Mouse (Mus musculus) cerebellum, postnatal 4 days (tissue): ENCODE data around the gene Grin2b.

ENCODE experiments used
- DNase-seq, 2 experiments: peaks; one replicate each; pipeline ENCODE4 v3.0.0; 2022; ENCODE audit warnings: low spot score in 2 of 2, mixed read lengths in 1 of 2

Grin2b gene

GRCm38 (mm10) chr6:136010290-136011037 is 162.8 kb downstream of the Grin2b start:
- DNase-seq = no peak

- DNase-seq = no peak
Observed at GRCm38 (mm10) chr6:136008120-136008519, 165.2 kb downstream of the Grin2b start.

- DNase-seq = no peak
Observed at GRCm38 (mm10) chr6:135994691-135995090, 178.6 kb downstream of the Grin2b start.

GRCm38 (mm10) chr6:135993897-135994296 is 179.4 kb downstream of the Grin2b start:
- no peak for DNase-seq

GRCm38 (mm10) chr6:135993378-135993777 is 179.9 kb downstream of the Grin2b start:
- no peak for DNase-seq

GRCm38 (mm10) chr6:135976106-135976505 is 197.2 kb downstream of the Grin2b start:
- DNase-seq = no peak

DNA sequence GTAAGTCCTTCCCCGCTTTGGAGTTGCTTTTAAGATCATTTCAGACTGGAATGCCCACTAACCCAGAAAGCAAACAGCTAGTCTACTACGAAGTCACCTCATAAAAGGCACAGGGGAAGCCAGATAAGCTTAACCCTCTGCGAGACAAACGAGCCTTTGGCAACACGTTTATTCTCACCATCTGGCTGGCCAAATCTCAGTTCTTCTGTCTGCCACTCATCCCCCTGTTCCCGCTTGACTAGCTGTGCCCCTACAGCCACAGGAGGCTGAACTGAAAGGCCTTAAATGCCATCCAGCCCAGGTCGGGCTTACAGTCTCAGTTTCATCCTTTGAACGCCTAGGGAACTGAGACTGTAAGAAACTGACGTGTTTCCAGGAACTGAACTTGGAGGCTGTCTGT is 200.8 kb downstream of the Grin2b start:
- DNase-seq = no peak

- DNase-seq = peak in 1 of 2 experiments; percentile 26
Observed at GRCm38 (mm10) chr6:135971481-135971880, 201.8 kb downstream of the Grin2b start.

DNA sequence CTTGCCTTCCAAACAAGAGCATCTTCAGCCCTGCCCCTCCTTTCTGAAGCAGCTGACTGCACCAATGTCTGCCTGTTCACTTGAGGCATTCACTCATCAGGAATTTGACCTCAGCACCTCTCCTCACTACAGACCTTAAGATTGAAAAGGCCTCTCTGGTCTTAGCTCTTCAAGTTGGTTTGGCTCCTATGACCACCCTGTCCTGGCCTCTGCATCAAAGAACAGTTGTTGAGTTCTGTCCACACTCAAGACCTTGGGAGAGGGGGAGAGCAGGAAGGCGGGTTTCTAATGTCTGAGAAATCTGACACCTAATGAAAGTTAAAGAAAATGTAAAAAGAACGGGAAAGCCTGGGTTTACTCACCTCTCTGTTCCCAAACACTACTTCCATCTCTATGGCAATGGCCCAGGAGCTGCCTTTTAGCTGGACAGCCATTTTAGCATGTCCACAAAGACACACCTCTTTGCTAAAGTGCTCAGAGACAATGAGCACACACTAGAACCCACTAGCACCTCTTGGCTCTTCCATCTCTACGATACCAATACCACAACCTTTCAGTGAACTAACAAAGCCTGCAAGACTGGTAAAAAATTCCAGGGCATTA is 202.5 kb downstream of the Grin2b start:
- no peak for DNase-seq

DNA sequence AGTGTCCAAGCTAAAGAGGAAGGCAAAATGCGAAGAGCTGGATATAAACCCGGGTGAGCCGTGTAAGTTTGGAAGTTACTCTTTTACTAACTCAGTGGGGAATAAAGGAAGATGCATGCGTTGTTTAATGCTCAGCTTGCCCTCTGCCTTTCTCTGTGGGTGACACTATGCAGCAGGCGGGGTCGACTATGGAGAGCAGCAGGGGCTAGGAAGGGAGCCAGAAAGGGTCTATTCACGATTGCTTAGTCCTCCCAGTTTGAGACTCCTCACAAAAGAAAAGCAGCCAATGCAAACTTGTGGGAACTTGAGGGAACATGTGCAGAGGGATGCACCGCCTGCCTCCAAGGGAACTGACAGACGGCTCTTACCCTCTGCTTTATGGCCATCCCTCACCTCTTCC is 211.5 kb downstream of the Grin2b start:
- DNase-seq = no peak

GRCm38 (mm10) chr6:135959629-135960028 is 213.7 kb downstream of the Grin2b start:
- DNase-seq = no peak

- no peak for DNase-seq
Observed at GRCm38 (mm10) chr6:135951666-135952065, 221.6 kb downstream of the Grin2b start.

- DNase-seq = no peak
Observed at GRCm38 (mm10) chr6:135945511-135945910, 227.8 kb downstream of the Grin2b start.

DNA sequence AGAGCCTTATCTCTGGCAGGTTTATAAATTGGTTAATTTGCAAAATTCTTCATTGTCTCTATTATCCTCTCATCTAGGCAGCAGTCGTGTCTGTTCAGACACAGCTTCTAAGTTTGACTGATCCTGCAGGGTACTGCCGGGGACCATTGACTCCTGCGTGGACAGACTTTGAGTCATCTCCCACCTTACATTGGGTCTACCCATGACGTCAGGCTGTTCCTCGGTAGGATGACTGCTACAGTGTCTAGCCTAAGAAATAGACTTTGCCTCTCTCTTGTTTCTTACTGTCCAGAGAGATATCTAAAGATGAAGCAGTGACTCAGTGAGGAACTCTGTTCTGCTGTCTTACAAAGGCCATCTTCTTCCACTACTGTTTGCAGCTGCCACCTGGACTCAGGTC is 229.0 kb downstream of the Grin2b start:
- no peak for DNase-seq

DNA sequence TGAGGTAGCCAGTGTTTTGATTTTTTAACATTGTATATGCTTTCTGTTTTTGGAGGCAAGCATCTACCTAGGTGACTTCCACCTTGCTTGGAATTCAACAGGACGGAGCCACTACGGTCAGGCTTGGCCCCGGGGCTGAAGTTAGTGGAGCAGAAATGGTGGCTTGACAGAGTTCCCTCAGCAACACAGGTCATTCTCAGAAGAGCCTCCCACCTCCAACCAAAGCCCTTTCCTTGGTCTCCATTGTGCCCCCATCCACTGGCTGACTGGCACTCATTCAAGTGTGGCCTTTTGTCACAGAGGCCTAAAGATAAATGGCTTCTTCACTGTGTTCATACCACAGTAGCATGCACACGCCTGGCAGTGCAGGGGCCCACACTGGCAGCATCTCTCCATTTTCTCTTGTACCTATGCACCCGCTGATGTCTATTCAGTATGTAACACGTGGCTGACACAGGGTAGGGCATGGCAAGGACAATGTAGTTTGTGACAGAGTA is 230.1 kb downstream of the Grin2b start:
- no peak for DNase-seq

DNA sequence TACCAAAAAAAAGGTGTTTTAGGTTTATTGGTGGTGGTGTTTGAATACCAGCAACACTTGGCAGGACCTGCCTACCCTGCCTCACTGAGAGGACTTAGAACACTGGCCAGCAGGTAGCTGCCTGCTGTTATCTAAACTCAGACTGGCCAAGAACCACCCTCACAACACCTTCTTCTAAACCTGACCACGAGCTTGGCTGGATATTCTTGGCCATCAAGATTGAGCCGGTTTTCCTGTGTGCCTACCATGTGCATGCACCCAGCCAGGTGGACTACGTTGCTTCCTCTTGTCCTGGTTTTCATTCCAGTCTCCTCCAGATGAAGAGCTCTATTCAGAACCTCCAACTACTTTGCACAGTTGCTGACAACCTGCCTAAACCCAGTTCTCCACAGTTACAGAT is 240.4 kb downstream of the Grin2b start:
- DNase-seq = no peak

DNA sequence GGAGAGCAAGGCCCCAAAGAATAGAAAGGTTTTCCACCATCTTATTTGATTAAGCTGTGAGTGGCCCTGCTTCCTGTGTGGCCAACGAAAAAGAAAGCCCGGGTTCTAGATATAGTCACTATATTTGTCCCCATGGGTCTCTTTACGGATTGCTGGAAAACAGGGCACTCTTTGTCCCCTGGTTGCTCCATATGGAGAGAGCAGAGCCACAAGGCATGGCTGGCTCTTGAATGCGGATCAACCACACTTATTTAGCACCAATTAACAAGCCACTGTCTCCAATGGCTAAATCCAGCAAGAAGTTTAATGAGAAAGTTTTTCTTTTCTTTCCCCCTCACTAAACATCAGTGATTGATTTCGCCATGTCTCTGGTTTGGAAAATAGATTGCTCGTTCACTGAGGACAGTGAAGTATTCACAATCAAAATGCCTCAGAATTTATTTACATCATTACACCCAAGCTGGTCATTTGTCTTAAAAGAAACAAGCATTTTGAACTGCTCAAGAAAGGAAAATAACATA is 240.9 kb downstream of the Grin2b start:
- no peak for DNase-seq

DNA sequence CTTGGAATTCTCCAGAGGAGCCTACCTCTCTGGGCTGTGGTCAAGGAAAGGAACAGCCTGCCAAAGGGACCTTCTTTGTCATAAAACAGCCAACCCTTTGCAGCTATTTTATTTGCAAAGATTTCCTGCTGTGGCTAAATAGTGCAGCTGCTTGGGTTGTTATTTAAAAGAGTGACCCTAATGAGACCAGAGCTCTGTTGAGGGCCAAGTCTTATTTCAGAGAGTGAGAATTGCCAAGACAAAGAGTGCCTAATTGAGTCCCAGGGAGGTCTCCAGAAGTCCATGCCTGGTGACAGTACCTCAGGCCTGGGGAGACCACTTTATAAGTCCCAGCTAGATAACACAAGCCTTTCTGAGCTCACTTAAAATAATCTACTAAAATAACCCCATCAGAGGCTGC is 255.6 kb downstream of the Grin2b start:
- no peak for DNase-seq

DNA sequence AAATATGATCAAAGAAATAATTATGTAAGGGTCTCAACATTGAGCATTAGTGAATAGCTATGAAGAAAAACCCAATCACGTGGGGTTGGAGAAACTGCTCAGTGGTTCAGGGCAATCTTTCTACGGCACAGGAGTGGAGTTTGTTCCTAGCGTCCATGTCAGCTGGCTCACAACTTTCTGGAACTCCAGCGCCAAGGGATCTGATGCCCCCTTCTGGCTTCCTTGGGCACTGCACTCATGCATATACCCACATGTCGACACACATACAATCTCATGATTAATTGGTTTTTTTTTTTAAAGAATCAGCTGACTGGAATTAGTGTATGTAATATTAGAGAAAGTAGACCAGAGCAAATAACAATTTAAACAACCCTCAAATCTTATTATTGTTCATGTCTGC is 258.7 kb downstream of the Grin2b start:
- no peak for DNase-seq

DNA sequence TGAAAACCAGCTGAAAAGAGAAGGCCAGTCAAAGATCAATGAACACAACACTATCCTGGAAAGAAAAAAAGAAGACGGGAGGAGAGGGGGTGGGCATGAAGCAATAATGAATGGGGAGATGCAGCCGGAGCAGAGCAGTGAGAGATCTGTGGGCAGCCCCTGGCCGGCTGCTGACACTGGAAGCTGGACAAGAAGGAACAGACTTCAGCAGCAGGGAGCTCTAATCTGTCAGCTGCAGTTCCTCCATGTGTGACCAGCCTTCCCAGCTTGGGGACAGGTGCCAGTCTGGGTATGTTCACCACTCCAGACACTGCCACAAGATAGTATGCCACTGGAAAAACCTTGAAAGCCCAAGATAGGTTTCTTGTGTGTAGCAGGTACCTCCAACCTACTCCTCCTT is 261.2 kb downstream of the Grin2b start:
- DNase-seq = peak in 1 of 2 experiments; percentile 47

DNA sequence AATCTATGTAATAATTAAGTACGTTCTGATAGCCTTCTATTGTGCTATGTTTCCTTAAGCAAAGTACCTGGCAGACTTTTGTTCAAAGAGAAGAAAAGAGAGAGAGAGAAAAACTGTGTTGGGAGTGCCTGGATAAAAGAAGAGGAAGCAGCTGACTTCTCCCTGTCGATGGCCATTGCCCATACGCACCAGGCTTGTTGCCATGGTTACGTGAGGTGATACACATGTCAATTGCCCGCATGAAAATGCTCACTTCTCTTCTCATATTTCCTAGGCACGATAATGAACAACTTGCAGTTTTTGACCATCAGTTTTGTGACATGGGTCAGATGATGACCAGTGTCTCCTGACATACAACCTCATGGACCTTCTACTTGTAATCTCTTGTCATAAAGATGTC is 262.2 kb downstream of the Grin2b start:
- DNase-seq = no peak

GRCm38 (mm10) chr6:135907540-135908320 is 265.6 kb downstream of the Grin2b start:
- DNase-seq = peak; percentile 66 to 90
